Mouse (Mus musculus): Measurements from ENCODE around the gene Nkx2-2. TPM values are rescaled to one million over a fixed set of nuclear protein-coding genes. Genes with fewer than 3 reads are reported as not detected.

The Nkx2-2 gene
- polyA plus RNA-seq, 1 experiment from 2014 or later = 1.4 TPM

GRCm38 (mm10) chr2:147188871-147189545 lies 5.0 kb downstream of the Nkx2-2 start:
- Histone ChIP-seq H3K4me1 (replicated peaks; ENCODE audit: control insufficient read depth, insufficient read depth, low read length) (peaks cover 28% of the 10 kb centered on the region), H3K27me3 (replicated peaks; ENCODE audit: control insufficient read depth, insufficient read depth, low read length) (peaks cover 87% of the 10 kb centered on the region), H3K9me3 (ENCODE audit: control insufficient read depth, low read length) (no peaks in the 10 kb centered on the region), H3K27ac (ENCODE audit: low read length) (no peak overlapping the region), H3K36me3 (ENCODE audit: control insufficient read depth, insufficient read depth) (no peaks in the 10 kb centered on the region), H3K4me2 (ENCODE audit: low read length) (no peak overlapping the region), H3K9ac (replicated peaks; ENCODE audit: low read depth, low read length) (no peak overlapping the region), H3K4me3 (replicated peaks; ENCODE audit: low read length) (no peak overlapping the region)
- no peak for ATAC-seq
- 8% methylated on average over 11 of the region's 11 CpGs for WGBS

- no peak overlapping the region for H3K4me3 ChIP-seq (replicated peaks; ENCODE audit: low read length)
- peaks cover 86% of the 10 kb centered on the region for H3K27me3 ChIP-seq (replicated peaks; ENCODE audit: control insufficient read depth, insufficient read depth, low read length)
- H3K4me1 ChIP-seq (replicated peaks; ENCODE audit: control insufficient read depth, insufficient read depth, low read length) = peaks cover 27% of the 10 kb centered on the region
- no peak overlapping the region for H3K9ac ChIP-seq (replicated peaks; ENCODE audit: low read depth, low read length)
- WGBS = under 1% methylated on average over 28 of the region's 28 CpGs
- peak; percentile 42 for ATAC-seq
- no peaks in the 10 kb centered on the region for H3K36me3 ChIP-seq (ENCODE audit: control insufficient read depth, insufficient read depth)
- H3K4me2 ChIP-seq (ENCODE audit: low read length) = no peak overlapping the region
- no peak overlapping the region for H3K27ac ChIP-seq (ENCODE audit: low read length)
- H3K9me3 ChIP-seq (ENCODE audit: control insufficient read depth, low read length) = no peaks in the 10 kb centered on the region
These were observed 5.9 kb downstream of the Nkx2-2 start for GRCm38 (mm10) chr2:147188074-147188700.

GRCm38 (mm10) chr2:147187061-147187870 lies 6.8 kb downstream of the Nkx2-2 start:
- peaks cover 83% of the 10 kb centered on the region for H3K27me3 ChIP-seq (replicated peaks; ENCODE audit: control insufficient read depth, insufficient read depth, low read length)
- H3K4me3 ChIP-seq (replicated peaks; ENCODE audit: low read length) = no peak overlapping the region
- H3K4me2 ChIP-seq (ENCODE audit: low read length) = no peak overlapping the region
- H3K9ac ChIP-seq (replicated peaks; ENCODE audit: low read depth, low read length) = no peak overlapping the region
- no peak overlapping the region for H3K27ac ChIP-seq (ENCODE audit: low read length)
- WGBS = under 1% methylated on average over 30 of the region's 33 CpGs
- H3K9me3 ChIP-seq (ENCODE audit: control insufficient read depth, low read length) = no peaks in the 10 kb centered on the region
- no peaks in the 10 kb centered on the region for H3K36me3 ChIP-seq (ENCODE audit: control insufficient read depth, insufficient read depth)
- ATAC-seq = no peak
- H3K4me1 ChIP-seq (replicated peaks; ENCODE audit: control insufficient read depth, insufficient read depth, low read length) = peaks cover 27% of the 10 kb centered on the region

GRCm38 (mm10) chr2:147186261-147186681 lies 7.8 kb downstream of the Nkx2-2 start:
- Histone ChIP-seq H3K4me1 (replicated peaks; ENCODE audit: control insufficient read depth, insufficient read depth, low read length) (peaks cover 27% of the 10 kb centered on the region), H3K27ac (ENCODE audit: low read length) (no peak overlapping the region), H3K36me3 (ENCODE audit: control insufficient read depth, insufficient read depth) (no peaks in the 10 kb centered on the region), H3K9ac (replicated peaks; ENCODE audit: low read depth, low read length) (no peak overlapping the region), H3K4me2 (ENCODE audit: low read length) (no peak overlapping the region), H3K9me3 (ENCODE audit: control insufficient read depth, low read length) (no peaks in the 10 kb centered on the region), H3K4me3 (replicated peaks; ENCODE audit: low read length) (peak overlapping the region; percentile 19), H3K27me3 (replicated peaks; ENCODE audit: control insufficient read depth, insufficient read depth, low read length) (peaks cover 85% of the 10 kb centered on the region)
- no peak for ATAC-seq
- 2% methylated on average over 24 of the region's 25 CpGs for WGBS

GRCm38 (mm10) chr2:147185561-147185960 lies 8.5 kb downstream of the Nkx2-2 start:
- Histone ChIP-seq H3K36me3 (ENCODE audit: control insufficient read depth, insufficient read depth) (no peaks in the 10 kb centered on the region), H3K9me3 (ENCODE audit: control insufficient read depth, low read length) (no peaks in the 10 kb centered on the region), H3K27me3 (replicated peaks; ENCODE audit: control insufficient read depth, insufficient read depth, low read length) (peaks cover 85% of the 10 kb centered on the region), H3K4me2 (ENCODE audit: low read length) (no peak overlapping the region), H3K9ac (replicated peaks; ENCODE audit: low read depth, low read length) (no peak overlapping the region), H3K4me1 (replicated peaks; ENCODE audit: control insufficient read depth, insufficient read depth, low read length) (peaks cover 31% of the 10 kb centered on the region), H3K27ac (ENCODE audit: low read length) (no peak overlapping the region), H3K4me3 (replicated peaks; ENCODE audit: low read length) (peak overlapping the region; percentile 19)
- ATAC-seq = no peak
- 1% methylated on average over 23 of the region's 23 CpGs for WGBS

- Histone ChIP-seq H3K9me3 (ENCODE audit: control insufficient read depth, low read length) (no peaks in the 10 kb centered on the region), H3K4me1 (replicated peaks; ENCODE audit: control insufficient read depth, insufficient read depth, low read length) (peaks cover 28% of the 10 kb centered on the region), H3K4me3 (replicated peaks; ENCODE audit: low read length) (peak overlapping the region; percentile 22), H3K36me3 (ENCODE audit: control insufficient read depth, insufficient read depth) (no peaks in the 10 kb centered on the region), H3K4me2 (ENCODE audit: low read length) (no peak overlapping the region; the same call in 1 of the 2 replicates), H3K27ac (ENCODE audit: low read length) (no peak overlapping the region), H3K27me3 (replicated peaks; ENCODE audit: control insufficient read depth, insufficient read depth, low read length) (peaks cover 83% of the 10 kb centered on the region), H3K9ac (replicated peaks; ENCODE audit: low read depth, low read length) (no peak overlapping the region)
- under 1% methylated on average over 63 of the region's 65 CpGs for WGBS
- no peak for ATAC-seq
These were observed 9.7 kb downstream of the Nkx2-2 start for GRCm38 (mm10) chr2:147184071-147184990.

GRCm38 (mm10) chr2:147183521-147183920 lies 10.5 kb downstream of the Nkx2-2 start:
- H3K9me3 ChIP-seq (ENCODE audit: control insufficient read depth, low read length) = no peaks in the 10 kb centered on the region
- H3K4me1 ChIP-seq (replicated peaks; ENCODE audit: control insufficient read depth, insufficient read depth, low read length) = peaks cover 29% of the 10 kb centered on the region
- H3K4me3 ChIP-seq (replicated peaks; ENCODE audit: low read length) = no peak overlapping the region
- no peak for ATAC-seq
- no peak overlapping the region for H3K27ac ChIP-seq (ENCODE audit: low read length)
- no peaks in the 10 kb centered on the region for H3K36me3 ChIP-seq (ENCODE audit: control insufficient read depth, insufficient read depth)
- H3K27me3 ChIP-seq (replicated peaks; ENCODE audit: control insufficient read depth, insufficient read depth, low read length) = peaks cover 80% of the 10 kb centered on the region
- no peak overlapping the region for H3K4me2 ChIP-seq (ENCODE audit: low read length)
- no peak overlapping the region for H3K9ac ChIP-seq (replicated peaks; ENCODE audit: low read depth, low read length)
- whole genome bisulfite sequencing = 5% methylated on average over 12 of the region's 12 CpGs

GRCm38 (mm10) chr2:147182709-147183260 lies 11.3 kb downstream of the Nkx2-2 start:
- no peak overlapping the region for H3K4me2 ChIP-seq (ENCODE audit: low read length)
- ATAC-seq = no peak
- 9% methylated on average over 25 of the region's 25 CpGs for WGBS
- no peaks in the 10 kb centered on the region for H3K9me3 ChIP-seq (ENCODE audit: control insufficient read depth, low read length)
- H3K4me3 ChIP-seq (replicated peaks; ENCODE audit: low read length) = no peak overlapping the region
- peaks cover 81% of the 10 kb centered on the region for H3K27me3 ChIP-seq (replicated peaks; ENCODE audit: control insufficient read depth, insufficient read depth, low read length)
- H3K4me1 ChIP-seq (replicated peaks; ENCODE audit: control insufficient read depth, insufficient read depth, low read length) = peaks cover 33% of the 10 kb centered on the region
- H3K36me3 ChIP-seq (ENCODE audit: control insufficient read depth, insufficient read depth) = no peaks in the 10 kb centered on the region
- no peak overlapping the region for H3K9ac ChIP-seq (replicated peaks; ENCODE audit: low read depth, low read length)
- no peak overlapping the region for H3K27ac ChIP-seq (ENCODE audit: low read length)
